Mouse (Mus musculus): ENCODE results near the gene Skiv2l.

The Skiv2l gene

GRCm38 (mm10) chr17:34849722-34850516 lies at the start of gene Skiv2l, which contains the start of gene Nelfe:
Gene Skiv2l, minus strand, starts transcription at chr17:34850210.
Gene Nelfe, plus strand, starts transcription at chr17:34850391.
- peak; percentile 98 for DNase-seq

GRCm38 (mm10) chr17:34899053-34899889 lies 49.3 kb upstream of the Skiv2l start:
- peak; percentile 41 to 54 for DNase-seq

- DNase-seq, result no peak
These were observed 48.7 kb upstream of the Skiv2l start for GRCm38 (mm10) chr17:34898706-34899052.

GRCm38 (mm10) chr17:34898160-34898586 lies 48.2 kb upstream of the Skiv2l start, which contains the start of the genes C2 and Ehmt2:
Gene C2, minus strand, starts transcription at chr17:34898265.
Gene Ehmt2, plus strand, starts transcription at chr17:34898469.
- peak; percentile 84 to 88 for DNase-seq

GRCm38 (mm10) chr17:34897373-34898159 lies 47.6 kb upstream of the Skiv2l start:
- peak; percentile 53 to 54 for DNase-seq

GRCm38 (mm10) chr17:34896366-34896765 lies 46.4 kb upstream of the Skiv2l start:
- no peak for DNase-seq

- DNase-seq, result no peak
These were observed 45.7 kb upstream of the Skiv2l start for GRCm38 (mm10) chr17:34895724-34896123.

GRCm38 (mm10) chr17:34894801-34895530 lies 45.0 kb upstream of the Skiv2l start:
- DNase-seq, result peak; percentile 61 to 70

GRCm38 (mm10) chr17:34894074-34894597 lies 44.1 kb upstream of the Skiv2l start:
- peak; percentile 90 to 97 for DNase-seq

GRCm38 (mm10) chr17:34893072-34893824 lies 43.2 kb upstream of the Skiv2l start:
- DNase-seq, result no peak

- DNase-seq, result no peak
These were observed 41.4 kb upstream of the Skiv2l start for GRCm38 (mm10) chr17:34891377-34891776.

GRCm38 (mm10) chr17:34890074-34890743 lies 40.2 kb upstream of the Skiv2l start:
- no peak for DNase-seq

GRCm38 (mm10) chr17:34887942-34888341 lies 37.9 kb upstream of the Skiv2l start:
- no peak for DNase-seq

- no peak for DNase-seq
These were observed 35.6 kb upstream of the Skiv2l start for GRCm38 (mm10) chr17:34885615-34886014.

GRCm38 (mm10) chr17:34884704-34885103 lies 34.7 kb upstream of the Skiv2l start:
- DNase-seq, result no peak

- DNase-seq, result no peak
These were observed 33.3 kb upstream of the Skiv2l start for GRCm38 (mm10) chr17:34883332-34883731.

GRCm38 (mm10) chr17:34881683-34882310 lies 31.8 kb upstream of the Skiv2l start, which contains the start of gene Gm20547:
Gene Gm20547, minus strand, starts transcription at chr17:34882042.
- no peak for DNase-seq

GRCm38 (mm10) chr17:34881166-34881565 lies 31.2 kb upstream of the Skiv2l start:
- no peak for DNase-seq

GRCm38 (mm10) chr17:34879336-34879879 lies 29.4 kb upstream of the Skiv2l start, which contains the start of gene Zbtb12:
Gene Zbtb12, plus strand, starts transcription at chr17:34879483.
- no peak for DNase-seq
